Mouse (Mus musculus): Measurements from ENCODE around the gene Nanos3. TPM values are rescaled to one million over a fixed set of nuclear protein-coding genes. Genes with fewer than 3 reads are reported as not detected.

The Nanos3 gene
- polyA plus RNA-seq, 1 experiment from 2014 or later, result 6.6 TPM

GRCm38 (mm10) chr8:84189603-84190002 lies 4.6 kb upstream of the Nanos3 start:
- peaks cover 10% of the 10 kb centered on the region for H3K4me1 ChIP-seq (ENCODE audit: control insufficient read depth, insufficient read depth, low read length)

GRCm38 (mm10) chr8:84188671-84189070 lies 3.7 kb upstream of the Nanos3 start:
- Histone ChIP-seq H3K36me3 (ENCODE audit: control insufficient read depth, insufficient read depth, low read length) (no peaks in the 10 kb centered on the region), H3K4me3 (ENCODE audit: low read depth, low read length) (no peak overlapping the region), H3K9me3 (replicated peaks; ENCODE audit: control insufficient read depth, low read length, poor library complexity, severe bottlenecking) (no peaks in the 10 kb centered on the region), H3K4me2 (ENCODE audit: low read length) (no peak overlapping the region), H3K9ac (ENCODE audit: low read depth, low read length) (no peak overlapping the region), H3K4me1 (ENCODE audit: control insufficient read depth, insufficient read depth, low read length) (peaks cover 15% of the 10 kb centered on the region), H3K27ac (ENCODE audit: low read length) (no peak overlapping the region), H3K27me3 (ENCODE audit: control insufficient read depth, insufficient read depth, low read depth, low read length) (peaks cover 6% of the 10 kb centered on the region)
- ATAC-seq, result no peak
- WGBS, result 89% methylated on average over 10 of the region's 10 CpGs

More at GRCm38 (mm10) chr8:84189603-84190002, 4.6 kb upstream of the Nanos3 start:
- no peak overlapping the region for H3K9ac ChIP-seq (ENCODE audit: low read depth, low read length)
- no peaks in the 10 kb centered on the region for H3K9me3 ChIP-seq (replicated peaks; ENCODE audit: control insufficient read depth, low read length, poor library complexity, severe bottlenecking)
- no peak overlapping the region for H3K4me2 ChIP-seq (ENCODE audit: low read length)
- no peak for ATAC-seq
- no peaks in the 10 kb centered on the region for H3K36me3 ChIP-seq (ENCODE audit: control insufficient read depth, insufficient read depth, low read length)
- H3K27ac ChIP-seq (ENCODE audit: low read length), result no peak overlapping the region
- 56% methylated on average over 4 of the region's 4 CpGs for WGBS
- peaks cover 6% of the 10 kb centered on the region for H3K27me3 ChIP-seq (ENCODE audit: control insufficient read depth, insufficient read depth, low read depth, low read length)
- no peak overlapping the region for H3K4me3 ChIP-seq (ENCODE audit: low read depth, low read length)

GRCm38 (mm10) chr8:84187065-84187755 lies 2.2 kb upstream of the Nanos3 start:
- no peak overlapping the region for H3K27ac ChIP-seq (ENCODE audit: low read length)
- H3K4me3 ChIP-seq (ENCODE audit: low read depth, low read length), result peak overlapping the region; percentile 23; the same call in 1 of the 2 replicates
- peaks cover 18% of the 10 kb centered on the region for H3K4me1 ChIP-seq (ENCODE audit: control insufficient read depth, insufficient read depth, low read length)
- 5% methylated on average over 21 of the region's 21 CpGs for WGBS
- H3K9me3 ChIP-seq (replicated peaks; ENCODE audit: control insufficient read depth, low read length, poor library complexity, severe bottlenecking), result no peaks in the 10 kb centered on the region
- 0 out of 2 replicates have a peak, but pooled peaks cover 3% of the 10 kb centered on the region for H3K27me3 ChIP-seq (ENCODE audit: control insufficient read depth, insufficient read depth, low read depth, low read length)
- H3K4me2 ChIP-seq (ENCODE audit: low read length), result peak overlapping the region; percentile 54
- no peaks in the 10 kb centered on the region for H3K36me3 ChIP-seq (ENCODE audit: control insufficient read depth, insufficient read depth, low read length)
- ATAC-seq, result no peak
- H3K9ac ChIP-seq (ENCODE audit: low read depth, low read length), result 0 out of 2 replicates have a peak overlapping the region, but pooled peaks have one; percentile 5

- Histone ChIP-seq H3K27ac (ENCODE audit: low read length) (no peak overlapping the region), H3K4me3 (ENCODE audit: low read depth, low read length) (peak overlapping the region; percentile 23; the same call in 1 of the 2 replicates), H3K9ac (ENCODE audit: low read depth, low read length) (0 out of 2 replicates have a peak overlapping the region, but pooled peaks have one; percentile 5), H3K9me3 (replicated peaks; ENCODE audit: control insufficient read depth, low read length, poor library complexity, severe bottlenecking) (no peaks in the 10 kb centered on the region), H3K4me2 (ENCODE audit: low read length) (peak overlapping the region; percentile 54), H3K4me1 (ENCODE audit: control insufficient read depth, insufficient read depth, low read length) (peaks cover 23% of the 10 kb centered on the region), H3K36me3 (ENCODE audit: control insufficient read depth, insufficient read depth, low read length) (no peaks in the 10 kb centered on the region), H3K27me3 (ENCODE audit: control insufficient read depth, insufficient read depth, low read depth, low read length) (0 out of 2 replicates have a peak, but pooled peaks cover 3% of the 10 kb centered on the region)
- 1% methylated on average over 12 of the region's 12 CpGs for WGBS
- no peak for ATAC-seq
These were observed 1.5 kb upstream of the Nanos3 start for GRCm38 (mm10) chr8:84186547-84186946.

- H3K27me3 ChIP-seq (ENCODE audit: control insufficient read depth, insufficient read depth, low read depth, low read length), result 0 out of 2 replicates have a peak, but pooled peaks cover 3% of the 10 kb centered on the region
- peak overlapping the region; percentile 77 for H3K4me3 ChIP-seq (ENCODE audit: low read depth, low read length)
- no peaks in the 10 kb centered on the region for H3K9me3 ChIP-seq (replicated peaks; ENCODE audit: control insufficient read depth, low read length, poor library complexity, severe bottlenecking)
- H3K27ac ChIP-seq (ENCODE audit: low read length), result peak overlapping the region; percentile 97
- ATAC-seq, result peak; percentile 24; the same call in 1 of the 2 replicates
- WGBS, result 19% methylated on average over 21 of the region's 21 CpGs
- H3K4me1 ChIP-seq (ENCODE audit: control insufficient read depth, insufficient read depth, low read length), result peaks cover 45% of the 10 kb centered on the region
- peak overlapping the region; percentile 83 for H3K4me2 ChIP-seq (ENCODE audit: low read length)
- no peaks in the 10 kb centered on the region for H3K36me3 ChIP-seq (ENCODE audit: control insufficient read depth, insufficient read depth, low read length)
- H3K9ac ChIP-seq (ENCODE audit: low read depth, low read length), result peak overlapping the region; percentile 99
These were observed 653 bp downstream of the Nanos3 start for GRCm38 (mm10) chr8:84184085-84185043.

- Histone ChIP-seq H3K27ac (ENCODE audit: low read length) (peak overlapping the region; percentile 97), H3K4me3 (ENCODE audit: low read depth, low read length) (peak overlapping the region; percentile 77), H3K4me1 (ENCODE audit: control insufficient read depth, insufficient read depth, low read length) (peaks cover 54% of the 10 kb centered on the region), H3K36me3 (ENCODE audit: control insufficient read depth, insufficient read depth, low read length) (no peaks in the 10 kb centered on the region), H3K27me3 (ENCODE audit: control insufficient read depth, insufficient read depth, low read depth, low read length) (0 out of 2 replicates have a peak, but pooled peaks cover 3% of the 10 kb centered on the region), H3K9ac (ENCODE audit: low read depth, low read length) (peak overlapping the region; percentile 99), H3K4me2 (ENCODE audit: low read length) (peak overlapping the region; percentile 83), H3K9me3 (replicated peaks; ENCODE audit: control insufficient read depth, low read length, poor library complexity, severe bottlenecking) (no peaks in the 10 kb centered on the region)
- ATAC-seq, result peak; percentile 61
- under 1% methylated on average over 75 of the region's 87 CpGs for WGBS
These were observed 1.5 kb downstream of the Nanos3 start for GRCm38 (mm10) chr8:84183261-84184084.

GRCm38 (mm10) chr8:84182833-84183232 lies 2.2 kb downstream of the Nanos3 start:
- H3K4me2 ChIP-seq (ENCODE audit: low read length), result peak overlapping the region; percentile 83
- 35% methylated on average over 4 of the region's 4 CpGs for WGBS
- peak; percentile 20; the same call in 1 of the 2 replicates for ATAC-seq
- 0 out of 2 replicates have a peak, but pooled peaks cover 3% of the 10 kb centered on the region for H3K27me3 ChIP-seq (ENCODE audit: control insufficient read depth, insufficient read depth, low read depth, low read length)
- no peaks in the 10 kb centered on the region for H3K9me3 ChIP-seq (replicated peaks; ENCODE audit: control insufficient read depth, low read length, poor library complexity, severe bottlenecking)
- peaks cover 55% of the 10 kb centered on the region for H3K4me1 ChIP-seq (ENCODE audit: control insufficient read depth, insufficient read depth, low read length)
- no peaks in the 10 kb centered on the region for H3K36me3 ChIP-seq (ENCODE audit: control insufficient read depth, insufficient read depth, low read length)
- H3K9ac ChIP-seq (ENCODE audit: low read depth, low read length), result peak overlapping the region; percentile 99
- peak overlapping the region; percentile 97 for H3K27ac ChIP-seq (ENCODE audit: low read length)
- H3K4me3 ChIP-seq (ENCODE audit: low read depth, low read length), result peak overlapping the region; percentile 77

GRCm38 (mm10) chr8:84180530-84181190 lies 4.4 kb downstream of the Nanos3 start:
- Histone ChIP-seq H3K27ac (ENCODE audit: low read length) (peak overlapping the region; percentile 76), H3K4me2 (ENCODE audit: low read length) (peak overlapping the region; percentile 60), H3K9me3 (replicated peaks; ENCODE audit: control insufficient read depth, low read length, poor library complexity, severe bottlenecking) (no peaks in the 10 kb centered on the region), H3K4me1 (ENCODE audit: control insufficient read depth, insufficient read depth, low read length) (peaks cover 51% of the 10 kb centered on the region), H3K27me3 (ENCODE audit: control insufficient read depth, insufficient read depth, low read depth, low read length) (no peaks in the 10 kb centered on the region), H3K9ac (ENCODE audit: low read depth, low read length) (peak overlapping the region; percentile 62), H3K36me3 (ENCODE audit: control insufficient read depth, insufficient read depth, low read length) (no peaks in the 10 kb centered on the region), H3K4me3 (ENCODE audit: low read depth, low read length) (peak overlapping the region; percentile 24)
- ATAC-seq, result peak; percentile 32
- WGBS, result 1% methylated on average over 16 of the region's 16 CpGs
